In genomic region chr6:92092737-92093136, GRCm38 (mm10) we compare ENCODE assay signal across 8 mouse cellular contexts. TPM values are rescaled to one million over a fixed set of nuclear protein-coding genes. Genes with fewer than 3 reads are reported as not detected.
DNase-seq lines count a peak whose midpoint lies in the region; ATAC-seq and TF ChIP-seq lines count a peak whose summit lies in the region.

No protein-coding gene starts in this region.

- peak overlapping the region; percentile 96 for H3K4me3 ChIP-seq in erythroblast, embryonic 14.5 days (replicated peaks)
- peak overlapping the region; percentile 65 to 87 (median 73) for H3K4me3 ChIP-seq in CH12.LX (replicated peaks in 1 of 3; ENCODE audit: low read depth in 2 of 3, low read length in 2 of 3, poor library complexity in 1 of 3)
- peak overlapping the region; percentile 95 for H3K4me3 ChIP-seq in forebrain, embryonic 12.5 days (replicated peaks)
- peak overlapping the region; percentile 98 for H3K4me3 ChIP-seq in liver, embryonic 16.5 days (ENCODE audit: low read depth, low read length)

- no peak overlapping the region for H3K27ac ChIP-seq in CH12.LX (ENCODE audit: insufficient read depth, low read depth)
- H3K27ac ChIP-seq in forebrain, embryonic 12.5 days = peak overlapping the region; percentile 100
- peak overlapping the region; percentile 100 for H3K27ac ChIP-seq in liver, embryonic 16.5 days (ENCODE audit: low read length)

- DNase-seq in CH12.LX (ENCODE audit: extremely low read depth) = no peak
- no peak for DNase-seq in spleen, adult 18-20 months
- DNase-seq in thymus, postnatal 10 days (ENCODE audit: low spot score in 2 of 2) = no peak
- DNase-seq in urinary bladder, postnatal 10 days (ENCODE audit: low spot score) = no peak

- WGBS in forebrain, embryonic 12.5 days = 25% methylated on average over 3 of the region's 3 CpGs
- 27% methylated on average over 3 of the region's 3 CpGs for WGBS in liver, embryonic 16.5 days (ENCODE audit: insufficient replicate concordance)

- dilution Hi-C loops in CH12.LX (cut with MboI; ENCODE audit: extremely low pct_ligation_motif_present, extremely low pct_unique_long_range_greater_than_20kb, low sequenced_read_pairs) = no loop called here

- peak overlapping the region; percentile 87 for H3K4me2 ChIP-seq in CH12.LX (ENCODE audit: insufficient read depth, low read depth, poor library complexity, severe bottlenecking)
- H3K4me2 ChIP-seq in forebrain, embryonic 12.5 days = peak overlapping the region; percentile 75
- H3K4me2 ChIP-seq in liver, embryonic 16.5 days (ENCODE audit: low read depth, low read length) = peak overlapping the region; percentile 74

- TF ChIP-seq EP300 in CH12.LX (IDR thresholded peaks at IDR 0.05; ENCODE audit: low read length) = no peak

- TF ChIP-seq POLR2A in CH12.LX (IDR thresholded peaks at IDR 0.05; ENCODE audit: low read depth, low read length) = no peak

- in situ Hi-C loops in CH12.LX (cut with MboI; ENCODE audit: low pct_ligation_motif_present, low pct_unique_long_range_greater_than_20kb, low sequenced_read_pairs) = no loop called here

- no peaks in the 10 kb centered on the region for H3K27me3 ChIP-seq in erythroblast, embryonic 14.5 days (ENCODE audit: control insufficient read depth)
- H3K27me3 ChIP-seq in CH12.LX (replicated peaks) = no peaks in the 10 kb centered on the region
- H3K27me3 ChIP-seq in forebrain, embryonic 12.5 days = no peaks in the 10 kb centered on the region
- no peaks in the 10 kb centered on the region for H3K27me3 ChIP-seq in liver, embryonic 16.5 days (ENCODE audit: control insufficient read depth, insufficient read depth, low read depth, low read length)

- no peak for ATAC-seq in erythroblast, adult 5-6 weeks (replicated peaks; ENCODE audit: low FRiP score, poor library complexity, severe bottlenecking)
- no peak for ATAC-seq in forebrain, embryonic 12.5 days (ENCODE audit: low FRiP score)
- no peak for ATAC-seq in liver, embryonic 16.5 days (ENCODE audit: low read depth)

- peaks cover 42% of the 10 kb centered on the region for H3K79me2 ChIP-seq in CH12.LX (replicated peaks; ENCODE audit: control insufficient read depth, extremely low read depth, insufficient read depth, poor library complexity, severe bottlenecking)

- H3K9ac ChIP-seq in CH12.LX (ENCODE audit: insufficient read depth, low read depth) = peak overlapping the region; percentile 59
- peak overlapping the region; percentile 99 for H3K9ac ChIP-seq in forebrain, embryonic 12.5 days
- peak overlapping the region; percentile 99 for H3K9ac ChIP-seq in liver, embryonic 16.5 days (ENCODE audit: low read depth, low read length)

- no peaks in the 10 kb centered on the region for H3K9me3 ChIP-seq in erythroblast, embryonic 14.5 days (ENCODE audit: control insufficient read depth, low read length)
- H3K9me3 ChIP-seq in CH12.LX (replicated peaks; ENCODE audit: low read length) = no peaks in the 10 kb centered on the region
- no peaks in the 10 kb centered on the region for H3K9me3 ChIP-seq in forebrain, embryonic 12.5 days
- no peaks in the 10 kb centered on the region for H3K9me3 ChIP-seq in liver, embryonic 16.5 days (replicated peaks; ENCODE audit: control insufficient read depth, low read length)

- H3K36me3 ChIP-seq in erythroblast, embryonic 14.5 days (ENCODE audit: control insufficient read depth) = peaks cover 9% of the 10 kb centered on the region
- H3K36me3 ChIP-seq in CH12.LX (replicated peaks in 1 of 2; ENCODE audit: control insufficient read depth in 1 of 2, insufficient read depth in 1 of 2, low read length in 1 of 2) = peaks cover 0 to 5% of the 10 kb centered on the region in 2 experiments
- no peaks in the 10 kb centered on the region for H3K36me3 ChIP-seq in forebrain, embryonic 12.5 days (replicated peaks)
- H3K36me3 ChIP-seq in liver, embryonic 16.5 days (ENCODE audit: control insufficient read depth, insufficient read depth) = no peaks in the 10 kb centered on the region

- TF ChIP-seq CTCF in CH12.LX (conservative IDR thresholded peaks at IDR 0.05 in 1 of 2, IDR thresholded peaks at IDR 0.05 in 1 of 2; ENCODE audit: low read depth in 2 of 2, low read length in 2 of 2) = no peak

- peaks cover 45% of the 10 kb centered on the region for H3K4me1 ChIP-seq in erythroblast, embryonic 14.5 days (ENCODE audit: control insufficient read depth)
- peaks cover 0 to 45% of the 10 kb centered on the region in 2 experiments; a peak in 2 of 4 replicates for H3K4me1 ChIP-seq in CH12.LX (ENCODE audit: control insufficient read depth in 1 of 2, insufficient read depth in 2 of 2)
- H3K4me1 ChIP-seq in forebrain, embryonic 12.5 days = peaks cover 38% of the 10 kb centered on the region
- H3K4me1 ChIP-seq in liver, embryonic 16.5 days (ENCODE audit: control insufficient read depth, low read depth, low read length) = peaks cover 40% of the 10 kb centered on the region

- no peak for TF ChIP-seq RAD21 in CH12.LX (IDR thresholded peaks at IDR 0.05; ENCODE audit: low read depth, low read length)

TF ChIP-seq in CH12.LX, 34 proteins besides CTCF, POLR2A, EP300 and RAD21:
- TF ChIP-seq MYC (IDR thresholded peaks at IDR 0.05; ENCODE audit: low read depth, low read length) = no peak
- TF ChIP-seq ZC3H11A (IDR thresholded peaks at IDR 0.05; ENCODE audit: low read depth, low read length) = no peak
- no peak for TF ChIP-seq SIN3A (IDR thresholded peaks at IDR 0.05; ENCODE audit: low read length)
- TF ChIP-seq BHLHE40 (IDR thresholded peaks at IDR 0.05; ENCODE audit: low read depth, low read length) = no peak
- no peak for TF ChIP-seq IRF4 (IDR thresholded peaks at IDR 0.05; ENCODE audit: low read depth, low read length)
- no peak for TF ChIP-seq RCOR1 (conservative IDR thresholded peaks at IDR 0.05; ENCODE audit: low read depth, low read length)
TF ChIP-seq in CH12.LX: peak in this region for 0.

RNA-seq across cellular contexts. Expression of gene Nr2c2, which starts 1.5 kb away (rescaled TPM):
- 0.11 and 0.17 TPM in 2 replicates for polyA plus RNA-seq in erythroblast, embryonic 14.5 days (2012)
- 15.2 and 17.1 TPM in 2 replicates for total RNA-seq in erythroblast, adult 5-6 weeks (2015; ENCODE audit: low replicate concordance)
- 19.3 and 25.2 TPM in 2 replicates for total RNA-seq in erythroblast, adult 5-6 weeks (2017; ENCODE audit: low replicate concordance)
- total RNA-seq in CH12.LX (2012; rRNA removed) (14.1 and 14.3 TPM in 2 replicates), CH12.LX (2014; rRNA removed) (12.4 and 13.0 TPM in 2 replicates)
- 12.2 and 12.7 TPM in 2 replicates for polyA plus RNA-seq in CH12.LX (2012; ENCODE audit: insufficient read length, low read depth)
- polyA plus RNA-seq in forebrain, embryonic 12.5 days (2016; fragmentation: Nextera tagmentation; extraction: Ambion mirVana) = 24.0 and 36.0 TPM in 2 replicates
- polyA plus RNA-seq in liver, embryonic 16.5 days (2015; fragmentation: Nextera tagmentation; extraction: Ambion mirVana) = 3.9 and 4.3 TPM in 2 replicates
